Mouse (Mus musculus) liver, postnatal 0 days (tissue): ENCODE data around the gene Olfm3. TPM values are rescaled to one million over a fixed set of nuclear protein-coding genes. Genes with fewer than 3 reads are reported as not detected.

Experiments used
- ATAC-seq: fragments of 200-750 bp; cut with Nextera tagmentation; 2 replicates; pipeline ENCODE4 v1.8.0; 2017; ENCODE audit warnings: mild to moderate bottlenecking, moderate library complexity
- DNase-seq: peaks from one replicate; pipeline ENCODE4 v3.0.0-alpha.2; 2016
- H3K27ac ChIP-seq: fragments of 300-500 bp; sonication (generic); 2 replicates; pipeline ENCODE4 v1.5.1; 2014; ENCODE audit warnings: antibody characterized with exemption, moderate library complexity, mild to moderate bottlenecking, low read depth
- H3K27me3 ChIP-seq: fragments of 300-500 bp; sonication (generic); 2 replicates; pipeline ENCODE4 v1.6.1; 2014; ENCODE audit warnings: low read length, control low read depth, mixed read lengths; ENCODE audit not compliant: insufficient read depth
- H3K36me3 ChIP-seq: fragments of 300-500 bp; sonication (generic); replicated peaks from 2 replicates; pipeline ENCODE4 v1.6.1; 2014; ENCODE audit warnings: mild to moderate bottlenecking, control low read depth, low read length, moderate library complexity, mixed read lengths; ENCODE audit not compliant: insufficient read depth
- H3K4me1 ChIP-seq: fragments of 300-500 bp; sonication (generic); 2 replicates; pipeline ENCODE4 v1.6.1; 2014; ENCODE audit warnings: antibody characterized with exemption, mild to moderate bottlenecking, control low read depth; ENCODE audit not compliant: insufficient read depth
- H3K4me2 ChIP-seq: fragments of 300-500 bp; sonication (generic); 2 replicates; pipeline ENCODE4 v1.6.1; 2014; ENCODE audit warnings: low read depth, mild to moderate bottlenecking, low read length, moderate library complexity, mixed read lengths
- H3K4me3 ChIP-seq: fragments of 300-500 bp; sonication (generic); 2 replicates; pipeline ENCODE4 v1.5.1; 2014; ENCODE audit warnings: low read depth, low read length
- H3K9ac ChIP-seq: fragments of 300-500 bp; sonication (generic); replicated peaks from 2 replicates; pipeline ENCODE4 v1.6.1; 2014; ENCODE audit warnings: mild to moderate bottlenecking, moderate library complexity
- H3K9me3 ChIP-seq: fragments of 300-500 bp; sonication (generic); 2 replicates; pipeline ENCODE4 v1.6.1; 2016; ENCODE audit warnings: mild to moderate bottlenecking, control low read depth, low read length, mixed read lengths
- CTCF ChIP-seq: sonication (generic); IDR thresholded peaks from 2 replicates; pipeline ENCODE4 v1.5.1; 2016; ENCODE audit warnings: antibody characterized with exemption, low read depth
- EP300 ChIP-seq: IDR thresholded peaks from 2 replicates; pipeline ENCODE4 v1.6.1; 2016; ENCODE audit warnings: antibody characterized with exemption, low read depth, mild to moderate bottlenecking
- WGBS: fragments of 180-500 bp; shearing (Covaris S2); extraction: QIAGEN DNeasy Blood & Tissue Kit; methylation state at CpG from one replicate; pipeline ENCODE4 v1.1.7; 2014; ENCODE audit not compliant: insufficient replicate concordance; 5-methylcytosine and 5-hydroxymethylcytosine counted together
- polyA plus RNA-seq: library from polyadenylated mRNA; unstranded; fragments of >200 nt; fragmentation: Nextera tagmentation; extraction: Ambion mirVana; gene quantifications from 2 replicates; pipeline ENCODE4 v1.2.1, GENCODE M21; 2015

Gene Olfm3
- polyA plus RNA-seq, 1 experiment from 2014 or later = not detected

GRCm38 (mm10) chr3:114929605-114930004, 25.7 kb downstream of the Olfm3 start:
- Histone ChIP-seq H3K36me3 (no peaks in the 10 kb centered on the region), H3K4me2 (no peak overlapping the region), H3K4me3 (no peak overlapping the region), H3K27ac (no peak overlapping the region), H3K27me3 (no peaks in the 10 kb centered on the region), H3K9ac (no peak overlapping the region), H3K9me3 (no peaks in the 10 kb centered on the region), H3K4me1 (no peaks in the 10 kb centered on the region)
- no peak for DNase-seq
- 73% methylated on average over 4 of the region's 4 CpGs for WGBS
- TF ChIP-seq EP300 (no peak), CTCF (no peak)
- no peak for ATAC-seq

GRCm38 (mm10) chr3:114930336-114930735, 26.5 kb downstream of the Olfm3 start:
- H3K9me3 ChIP-seq = no peaks in the 10 kb centered on the region
- TF ChIP-seq EP300 = no peak
- no peak overlapping the region for H3K4me2 ChIP-seq
- no peak overlapping the region for H3K4me3 ChIP-seq
- ATAC-seq (no peak), DNase-seq (no peak)
- no peaks in the 10 kb centered on the region for H3K4me1 ChIP-seq
- no peak overlapping the region for H3K27ac ChIP-seq
- H3K27me3 ChIP-seq = no peaks in the 10 kb centered on the region
- no peak overlapping the region for H3K9ac ChIP-seq
- 45% methylated on average over 2 of the region's 2 CpGs for WGBS
- H3K36me3 ChIP-seq = no peaks in the 10 kb centered on the region

GRCm38 (mm10) chr3:114930796-114931195, 26.9 kb downstream of the Olfm3 start:
- H3K27me3 ChIP-seq = no peaks in the 10 kb centered on the region
- no peak overlapping the region for H3K4me3 ChIP-seq
- no peak overlapping the region for H3K27ac ChIP-seq
- TF ChIP-seq EP300 = no peak
- no peak for TF ChIP-seq CTCF
- DNase-seq (no peak), ATAC-seq (no peak)
- no peak overlapping the region for H3K9ac ChIP-seq
- H3K9me3 ChIP-seq = no peaks in the 10 kb centered on the region
- H3K36me3 ChIP-seq = no peaks in the 10 kb centered on the region
- WGBS = 61% methylated on average over 2 of the region's 2 CpGs
- no peak overlapping the region for H3K4me2 ChIP-seq
- H3K4me1 ChIP-seq = no peaks in the 10 kb centered on the region

GRCm38 (mm10) chr3:114932881-114933280, 29.0 kb downstream of the Olfm3 start:
- Histone ChIP-seq H3K9me3 (no peaks in the 10 kb centered on the region), H3K4me1 (no peaks in the 10 kb centered on the region), H3K9ac (no peak overlapping the region), H3K36me3 (no peaks in the 10 kb centered on the region), H3K27ac (no peak overlapping the region), H3K27me3 (no peaks in the 10 kb centered on the region), H3K4me2 (no peak overlapping the region), H3K4me3 (no peak overlapping the region)
- ATAC-seq = no peak
- no peak for TF ChIP-seq EP300
- TF ChIP-seq CTCF = no peak
- 86% methylated on average over 2 of the region's 2 CpGs for WGBS
- no peak for DNase-seq

GRCm38 (mm10) chr3:114954904-114955303, 51.0 kb downstream of the Olfm3 start:
- Histone ChIP-seq H3K4me2 (no peak overlapping the region), H3K4me1 (no peaks in the 10 kb centered on the region)
- ATAC-seq = no peak

GRCm38 (mm10) chr3:114959311-114959967, 55.6 kb downstream of the Olfm3 start:
- no peaks in the 10 kb centered on the region for H3K36me3 ChIP-seq
- H3K4me1 ChIP-seq = no peaks in the 10 kb centered on the region
- no peak overlapping the region for H3K27ac ChIP-seq
- H3K27me3 ChIP-seq = no peaks in the 10 kb centered on the region
- H3K4me2 ChIP-seq = no peak overlapping the region
- no peaks in the 10 kb centered on the region for H3K9me3 ChIP-seq
- DNase-seq (no peak), ATAC-seq (no peak)
- no peak overlapping the region for H3K9ac ChIP-seq
- TF ChIP-seq EP300 = no peak
- no peak for TF ChIP-seq CTCF
- no peak overlapping the region for H3K4me3 ChIP-seq
- WGBS = 77% methylated on average over 7 of the region's 7 CpGs

More at GRCm38 (mm10) chr3:114954904-114955303, 51.0 kb downstream of the Olfm3 start:
- no peaks in the 10 kb centered on the region for H3K27me3 ChIP-seq
- DNase-seq = no peak
- no peak overlapping the region for H3K4me3 ChIP-seq
- no peak overlapping the region for H3K27ac ChIP-seq
- H3K36me3 ChIP-seq = no peaks in the 10 kb centered on the region
- TF ChIP-seq CTCF (no peak), EP300 (no peak)
- no peak overlapping the region for H3K9ac ChIP-seq
- H3K9me3 ChIP-seq = no peaks in the 10 kb centered on the region
